Mouse (Mus musculus): ENCODE measurements at regions not wholly inside any gene's neighbourhood (a gene's known extent, or its start where the extent isn't known, plus 50 kb on each side); places are given as distances from the start of the nearest gene placed in this dataset.

DNA sequence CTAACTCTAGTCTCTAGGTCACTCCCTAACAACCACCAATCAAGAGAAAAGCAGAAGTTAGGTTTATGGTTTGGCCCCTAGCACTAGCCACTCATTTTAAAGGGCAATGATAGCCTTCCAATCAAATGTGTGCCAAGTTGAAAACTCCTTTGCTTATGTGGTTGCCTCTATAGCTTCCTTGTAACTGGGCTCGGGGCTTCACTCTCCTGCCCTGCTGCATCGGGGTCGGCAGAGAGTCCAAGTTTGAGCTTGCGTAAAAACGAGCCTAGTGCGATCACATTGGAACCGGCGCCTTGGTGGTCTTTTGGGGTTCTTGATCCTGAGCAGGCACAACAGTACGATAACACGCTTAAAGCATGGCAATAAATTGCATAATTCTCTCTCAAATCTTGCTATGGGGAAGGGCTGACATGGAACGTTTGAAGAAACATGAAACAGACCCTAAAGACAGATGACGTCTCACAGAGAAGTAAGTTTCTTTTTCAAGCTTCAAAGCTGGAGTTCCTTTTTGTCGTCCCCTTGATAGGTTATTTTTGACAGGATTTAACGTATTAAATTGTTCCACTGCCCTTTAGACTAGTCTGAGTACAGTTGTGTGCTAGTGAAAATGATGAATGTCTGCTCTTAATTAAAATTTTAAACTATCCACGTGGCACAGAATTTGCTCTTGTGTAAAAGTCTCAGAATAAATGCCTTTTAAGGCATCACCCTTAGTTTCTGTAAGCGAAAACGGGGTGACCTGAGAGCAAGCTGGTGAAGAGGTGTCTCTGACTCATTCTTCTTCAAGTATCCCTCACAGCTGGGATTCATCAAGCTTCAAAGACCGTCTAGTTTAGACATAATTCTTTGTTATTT, 52.0 kb downstream of the 4930426L09Rik start:
- H3K4me3 ChIP-seq = no peak overlapping the region
- H3K27me3 ChIP-seq (ENCODE audit: insufficient read depth, poor library complexity, severe bottlenecking) = no peaks in the 10 kb centered on the region
- WGBS = 76% methylated on average over 18 of the region's 18 CpGs
- H3K36me3 ChIP-seq = no peaks in the 10 kb centered on the region
- no peak for DNase-seq (ENCODE audit: low spot score)
- no peaks in the 10 kb centered on the region for H3K9me3 ChIP-seq
- H3K4me1 ChIP-seq = no peaks in the 10 kb centered on the region
- no peak overlapping the region for H3K27ac ChIP-seq

DNA sequence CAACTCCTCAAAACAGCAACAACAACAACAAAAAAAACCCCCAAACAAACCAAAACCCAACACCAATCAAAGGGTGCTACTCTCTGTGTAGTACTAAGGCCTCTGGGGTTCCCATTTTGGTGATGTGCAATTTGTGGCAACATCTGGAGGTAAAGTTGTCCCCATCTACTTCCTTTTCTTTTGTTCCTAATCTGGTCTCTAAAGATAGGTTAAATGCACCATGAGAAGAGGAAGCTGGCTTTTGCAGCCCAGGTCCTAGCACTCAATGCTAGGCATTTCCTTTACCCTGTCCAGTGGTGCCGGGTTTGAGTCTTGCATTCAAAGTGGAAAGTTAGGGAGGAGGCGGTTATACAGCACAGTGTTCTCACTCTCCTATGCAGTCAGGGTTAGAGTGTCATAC, 57.4 kb downstream of the 4930426L09Rik start:
- Histone ChIP-seq H3K36me3 (no peaks in the 10 kb centered on the region), H3K27ac (no peak overlapping the region), H3K4me3 (no peak overlapping the region), H3K4me1 (no peaks in the 10 kb centered on the region), H3K27me3 (ENCODE audit: insufficient read depth, poor library complexity, severe bottlenecking) (no peaks in the 10 kb centered on the region), H3K9me3 (no peaks in the 10 kb centered on the region)
- DNase-seq (ENCODE audit: low spot score) = no peak
- 68% methylated on average over 2 of the region's 2 CpGs for WGBS

DNA sequence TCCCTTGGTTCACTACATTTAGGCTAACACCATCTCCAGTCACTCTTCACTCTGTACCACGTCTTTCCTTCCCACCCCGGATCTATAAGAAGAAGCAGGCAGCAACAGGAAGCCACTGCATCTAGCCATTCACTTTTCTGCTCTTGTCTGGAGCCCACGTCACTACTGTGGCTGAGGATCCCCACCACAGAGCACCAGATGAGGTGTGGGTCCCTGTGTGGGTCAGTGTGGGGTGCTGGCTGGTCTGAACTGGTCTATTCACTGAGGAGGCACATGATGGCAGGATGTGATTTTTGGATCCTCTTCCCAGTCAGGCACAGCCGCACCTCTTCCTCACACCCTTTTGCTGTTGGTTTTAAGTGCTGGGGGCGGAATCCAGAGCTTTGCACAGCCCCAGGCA, 59.7 kb downstream of the 4930426L09Rik start:
- Histone ChIP-seq H3K4me1 (no peaks in the 10 kb centered on the region), H3K27me3 (ENCODE audit: insufficient read depth, poor library complexity, severe bottlenecking) (no peaks in the 10 kb centered on the region), H3K9me3 (no peaks in the 10 kb centered on the region), H3K4me3 (no peak overlapping the region), H3K27ac (no peak overlapping the region), H3K36me3 (no peaks in the 10 kb centered on the region)
- DNase-seq (ENCODE audit: low spot score) = peak; percentile 69
- WGBS = 68% methylated on average over 5 of the region's 5 CpGs

DNA sequence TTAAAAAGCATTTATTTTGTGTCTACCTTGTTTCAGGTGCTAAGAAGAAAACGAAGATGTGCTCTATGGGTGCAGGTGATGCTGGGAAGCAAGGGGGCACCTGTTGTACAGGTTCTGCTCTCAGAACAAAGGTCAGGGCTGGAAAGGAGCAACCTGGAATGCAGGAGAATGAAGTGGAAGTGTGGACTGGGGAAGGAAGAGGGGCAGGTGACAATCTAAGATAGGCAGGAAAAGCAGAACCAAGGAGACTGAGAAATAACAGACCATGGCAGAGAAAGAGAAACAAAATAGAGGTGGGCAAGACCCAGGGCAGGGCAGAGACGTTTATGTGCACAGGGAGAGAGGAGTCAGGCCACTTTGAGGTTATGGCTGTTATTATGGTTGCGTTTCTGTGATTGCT, 60.6 kb downstream of the 4930426L09Rik start:
- no peaks in the 10 kb centered on the region for H3K4me1 ChIP-seq
- no peaks in the 10 kb centered on the region for H3K36me3 ChIP-seq
- DNase-seq (ENCODE audit: low spot score) = peak; percentile 58
- H3K27me3 ChIP-seq (ENCODE audit: insufficient read depth, poor library complexity, severe bottlenecking) = no peaks in the 10 kb centered on the region
- 70% methylated on average over 3 of the region's 3 CpGs for WGBS
- H3K9me3 ChIP-seq = no peaks in the 10 kb centered on the region
- H3K27ac ChIP-seq = no peak overlapping the region
- H3K4me3 ChIP-seq = no peak overlapping the region

DNA sequence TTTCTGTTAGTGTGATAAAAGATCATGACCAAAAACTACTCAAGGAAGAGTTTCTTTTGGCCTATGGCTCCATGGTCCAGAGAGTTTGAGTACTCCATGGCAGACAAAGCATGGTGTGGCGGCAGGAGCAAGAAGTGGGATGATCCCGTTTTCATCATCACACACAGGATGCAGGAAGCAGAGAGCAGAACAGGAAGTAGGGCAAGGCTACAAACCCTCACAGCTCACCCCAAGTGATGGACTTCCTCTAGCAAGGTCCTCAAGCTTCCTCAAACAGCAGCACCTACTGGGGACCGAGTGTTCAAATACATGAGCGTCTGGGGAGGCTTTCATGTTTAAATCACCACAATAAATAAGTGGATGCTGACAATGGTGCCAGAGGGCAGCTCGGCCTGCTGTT, 61.1 kb downstream of the 4930426L09Rik start:
- peak; percentile 41 for DNase-seq (ENCODE audit: low spot score)
- no peak overlapping the region for H3K27ac ChIP-seq

DNA sequence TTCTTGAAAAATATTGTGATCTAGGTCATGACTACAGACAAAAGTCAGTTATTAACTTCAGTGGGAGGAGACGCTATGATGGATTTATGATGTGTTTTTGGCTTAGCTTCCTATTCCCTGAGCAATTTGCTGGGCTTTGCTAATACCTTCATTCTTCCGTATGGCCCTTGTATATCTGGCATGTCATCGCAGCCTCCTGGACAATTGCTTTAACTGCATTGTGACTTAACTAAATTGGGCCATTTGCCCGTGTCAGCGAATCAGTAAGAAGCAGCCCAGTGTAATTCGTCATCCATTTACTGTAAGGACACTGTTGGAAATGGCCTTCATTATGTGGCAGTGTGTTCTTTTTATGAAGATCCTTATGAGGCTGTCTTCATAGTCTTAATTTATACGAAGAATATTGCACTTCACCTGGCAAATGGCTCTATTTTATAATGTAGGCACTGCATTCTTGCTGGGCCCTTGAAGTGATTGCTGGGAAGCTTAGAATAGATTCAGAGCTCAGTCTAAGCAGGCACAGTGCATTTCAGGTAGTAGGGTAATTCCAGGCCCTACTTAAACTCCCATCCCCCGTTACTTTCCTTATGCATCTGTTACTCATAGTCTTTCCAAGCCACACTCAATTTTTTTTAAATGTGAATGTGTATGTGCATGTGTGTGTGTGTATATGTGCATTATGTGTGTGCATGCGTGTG, 62.2 kb downstream of the 4930426L09Rik start:
- H3K9me3 ChIP-seq = no peaks in the 10 kb centered on the region
- H3K27ac ChIP-seq = no peak overlapping the region
- no peaks in the 10 kb centered on the region for H3K27me3 ChIP-seq (ENCODE audit: insufficient read depth, poor library complexity, severe bottlenecking)
- no peaks in the 10 kb centered on the region for H3K36me3 ChIP-seq
- H3K4me3 ChIP-seq = no peak overlapping the region
- peak; percentile 27 for DNase-seq (ENCODE audit: low spot score)
- H3K4me1 ChIP-seq = no peaks in the 10 kb centered on the region
- WGBS = 86% methylated on average over 9 of the region's 9 CpGs

More for the DNA sequence above, 61.1 kb downstream of the 4930426L09Rik start:
- Histone ChIP-seq H3K4me1 (no peaks in the 10 kb centered on the region), H3K9me3 (no peaks in the 10 kb centered on the region), H3K4me3 (no peak overlapping the region), H3K27me3 (ENCODE audit: insufficient read depth, poor library complexity, severe bottlenecking) (no peaks in the 10 kb centered on the region), H3K36me3 (no peaks in the 10 kb centered on the region)
- 60% methylated on average over 5 of the region's 5 CpGs for WGBS

DNA sequence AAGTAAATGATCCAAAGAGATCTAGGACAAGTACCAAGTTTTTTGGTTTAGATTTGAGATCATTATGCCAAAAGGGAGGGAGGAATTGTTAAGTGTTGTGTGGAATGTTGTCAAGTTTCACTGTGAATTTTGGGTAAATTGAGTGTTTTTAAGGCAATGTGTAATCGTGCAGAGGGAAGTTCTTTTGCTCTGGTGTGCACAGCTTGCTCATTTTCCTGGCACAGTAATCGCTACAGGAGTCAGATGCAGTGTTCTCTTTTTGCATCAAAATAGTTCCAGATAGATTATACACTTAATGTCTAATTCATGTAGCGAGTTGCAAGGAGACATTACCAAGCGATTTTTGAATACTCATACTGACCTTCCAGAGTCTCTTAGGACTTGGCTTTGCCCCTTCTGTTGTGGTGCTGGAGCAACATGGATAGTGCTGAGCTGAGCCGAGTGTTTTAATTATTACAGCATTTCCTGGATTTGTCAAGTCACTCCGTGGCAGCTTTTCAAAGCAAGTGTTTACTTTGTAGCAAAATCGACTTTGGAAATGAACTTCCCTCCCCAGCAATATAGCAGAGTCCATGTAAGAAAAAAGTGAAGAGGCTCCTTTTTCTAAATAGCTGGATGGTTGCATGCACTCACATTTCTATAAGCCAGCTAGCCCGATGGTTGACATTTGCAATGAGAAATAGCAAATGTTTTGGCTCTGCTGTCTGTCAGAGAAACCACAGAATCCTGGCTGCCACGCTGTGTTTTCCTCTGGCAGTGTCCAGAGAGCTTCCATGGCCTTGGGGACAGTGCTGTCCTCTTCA, 66.6 kb downstream of the 4930426L09Rik start:
- H3K27ac ChIP-seq = no peak overlapping the region
- no peaks in the 10 kb centered on the region for H3K9me3 ChIP-seq
- WGBS = 58% methylated on average over 9 of the region's 9 CpGs
- no peaks in the 10 kb centered on the region for H3K36me3 ChIP-seq
- H3K4me1 ChIP-seq = no peaks in the 10 kb centered on the region
- no peak overlapping the region for H3K4me3 ChIP-seq
- DNase-seq (ENCODE audit: low spot score) = peak; percentile 16
- H3K27me3 ChIP-seq (ENCODE audit: insufficient read depth, poor library complexity, severe bottlenecking) = no peaks in the 10 kb centered on the region

DNA sequence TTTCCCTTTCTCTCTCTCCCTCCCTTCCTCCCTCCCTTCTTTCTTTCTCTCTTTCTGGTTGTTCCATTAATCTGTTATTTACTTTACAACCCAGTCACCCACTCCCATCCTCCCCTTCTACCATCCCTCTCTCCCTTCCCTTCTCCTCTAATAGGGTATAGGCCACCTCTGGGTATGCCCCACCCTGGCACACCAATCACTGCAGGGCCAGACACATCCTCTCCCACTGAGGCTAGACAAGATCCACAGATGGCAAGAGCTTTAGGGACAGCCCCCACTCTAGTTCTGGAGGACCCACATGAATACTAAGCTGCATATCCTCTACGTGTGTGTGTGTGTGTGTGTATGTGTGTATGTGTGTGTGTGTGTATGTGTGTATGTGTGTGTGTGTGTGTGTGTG, 67.4 kb downstream of the 4930426L09Rik start:
- H3K36me3 ChIP-seq = no peaks in the 10 kb centered on the region
- DNase-seq (ENCODE audit: low spot score) = peak; percentile 64
- H3K27me3 ChIP-seq (ENCODE audit: insufficient read depth, poor library complexity, severe bottlenecking) = no peaks in the 10 kb centered on the region
- H3K9me3 ChIP-seq = no peaks in the 10 kb centered on the region
- no peak overlapping the region for H3K27ac ChIP-seq
- H3K4me1 ChIP-seq = no peaks in the 10 kb centered on the region
- no peak overlapping the region for H3K4me3 ChIP-seq
- 78% methylated on average over 1 of the region's 1 CpGs for WGBS

DNA sequence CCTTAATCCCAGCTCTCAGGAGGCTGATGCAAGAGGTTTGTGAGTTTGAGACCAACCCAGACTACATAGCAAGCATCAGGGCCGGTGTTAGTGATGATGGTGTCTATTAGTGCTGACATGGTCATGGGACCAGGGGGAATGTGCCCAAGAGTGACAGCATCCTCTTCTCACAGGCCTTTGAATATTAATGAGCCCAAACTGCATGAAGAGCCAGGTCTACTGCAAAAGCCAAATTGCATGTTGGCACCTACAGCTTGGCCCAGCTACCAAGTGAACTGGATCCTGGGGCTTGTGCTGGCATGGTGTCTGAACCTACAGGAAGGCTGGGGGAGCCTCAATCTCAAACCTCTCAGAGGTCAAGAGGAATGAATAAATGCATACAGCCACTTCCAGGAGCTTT, 70.0 kb downstream of the 4930426L09Rik start:
- Histone ChIP-seq H3K4me1 (no peaks in the 10 kb centered on the region), H3K36me3 (no peaks in the 10 kb centered on the region), H3K27me3 (ENCODE audit: insufficient read depth, poor library complexity, severe bottlenecking) (no peaks in the 10 kb centered on the region), H3K4me3 (no peak overlapping the region), H3K9me3 (no peaks in the 10 kb centered on the region), H3K27ac (no peak overlapping the region)
- 100% methylated on average over 1 of the region's 1 CpGs for WGBS
- no peak for DNase-seq (ENCODE audit: low spot score)

DNA sequence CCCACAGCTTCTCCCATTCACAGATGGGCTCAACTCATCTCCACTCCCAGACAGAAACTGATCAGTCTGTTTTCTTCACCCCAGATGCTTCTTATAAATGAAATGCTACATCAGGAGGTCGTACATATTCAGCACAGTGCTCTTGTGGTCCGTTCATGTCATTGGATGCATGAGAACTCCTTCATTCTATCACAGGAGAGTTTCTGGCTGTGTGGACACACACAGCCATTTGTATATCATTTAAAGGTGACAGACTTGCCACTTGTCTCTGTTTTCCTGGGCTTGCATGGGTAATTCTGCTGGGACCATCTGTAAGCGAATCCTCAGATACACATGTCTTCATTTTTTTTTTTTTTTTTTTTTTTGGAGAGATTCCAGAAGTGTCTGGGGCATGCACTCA, 85.7 kb downstream of the 4930426L09Rik start:
- H3K4me3 ChIP-seq = no peak overlapping the region
- no peak overlapping the region for H3K27ac ChIP-seq
- WGBS = 75% methylated on average over 3 of the region's 3 CpGs

DNA sequence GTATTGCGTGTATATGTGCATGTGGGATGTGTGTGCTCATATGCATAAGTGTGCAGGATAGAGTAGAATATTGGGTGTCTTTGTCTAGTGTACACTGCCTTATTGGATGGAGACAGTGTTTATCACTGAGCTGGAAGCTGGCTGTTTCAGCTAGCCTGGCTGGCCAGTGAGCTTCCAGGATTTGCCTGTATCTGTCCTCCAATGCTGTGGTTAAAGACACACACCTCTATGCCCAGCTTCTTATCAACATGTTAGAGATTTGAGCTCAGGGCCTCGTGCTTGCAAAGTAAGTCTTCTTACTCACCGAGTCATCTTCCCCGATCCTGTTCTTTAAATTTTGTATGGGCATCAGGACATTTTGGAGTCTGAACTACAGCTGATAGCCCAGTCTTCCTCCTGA, 87.0 kb downstream of the 4930426L09Rik start:
- peak; percentile 22 for DNase-seq (ENCODE audit: low spot score)
- Histone ChIP-seq H3K9me3 (no peaks in the 10 kb centered on the region), H3K4me3 (no peak overlapping the region), H3K36me3 (no peaks in the 10 kb centered on the region), H3K4me1 (no peaks in the 10 kb centered on the region), H3K27me3 (ENCODE audit: insufficient read depth, poor library complexity, severe bottlenecking) (no peaks in the 10 kb centered on the region), H3K27ac (no peak overlapping the region)
- 55% methylated on average over 4 of the region's 4 CpGs for WGBS

More for the DNA sequence above, 85.7 kb downstream of the 4930426L09Rik start:
- H3K9me3 ChIP-seq = no peaks in the 10 kb centered on the region
- DNase-seq (ENCODE audit: low spot score) = no peak
- no peaks in the 10 kb centered on the region for H3K36me3 ChIP-seq
- no peaks in the 10 kb centered on the region for H3K27me3 ChIP-seq (ENCODE audit: insufficient read depth, poor library complexity, severe bottlenecking)
- H3K4me1 ChIP-seq = no peaks in the 10 kb centered on the region

DNA sequence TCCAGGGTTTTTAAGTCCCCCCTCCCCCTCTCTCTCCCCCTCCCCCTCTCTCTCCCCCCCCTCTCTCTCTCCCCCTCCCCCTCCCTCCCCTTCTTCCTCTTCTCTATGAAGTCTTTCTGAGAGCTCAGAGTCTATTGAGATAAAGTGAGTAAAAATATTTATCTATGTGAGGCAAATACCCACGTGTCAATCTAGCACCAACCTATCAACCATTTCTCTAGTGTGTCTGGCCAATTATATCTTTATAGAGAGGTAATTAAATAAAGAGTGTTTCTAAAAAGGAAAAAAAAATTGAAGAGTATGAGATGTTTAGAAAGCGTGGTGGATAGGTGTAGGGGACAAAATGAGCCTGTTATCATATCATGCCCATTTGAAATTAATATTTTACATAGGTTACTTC, 88.0 kb downstream of the 4930426L09Rik start:
- Histone ChIP-seq H3K36me3 (no peaks in the 10 kb centered on the region), H3K4me1 (no peaks in the 10 kb centered on the region), H3K9me3 (no peaks in the 10 kb centered on the region), H3K27ac (no peak overlapping the region), H3K27me3 (ENCODE audit: insufficient read depth, poor library complexity, severe bottlenecking) (no peaks in the 10 kb centered on the region), H3K4me3 (no peak overlapping the region)
- DNase-seq (ENCODE audit: low spot score) = no peak
- 55% methylated on average over 2 of the region's 2 CpGs for WGBS

DNA sequence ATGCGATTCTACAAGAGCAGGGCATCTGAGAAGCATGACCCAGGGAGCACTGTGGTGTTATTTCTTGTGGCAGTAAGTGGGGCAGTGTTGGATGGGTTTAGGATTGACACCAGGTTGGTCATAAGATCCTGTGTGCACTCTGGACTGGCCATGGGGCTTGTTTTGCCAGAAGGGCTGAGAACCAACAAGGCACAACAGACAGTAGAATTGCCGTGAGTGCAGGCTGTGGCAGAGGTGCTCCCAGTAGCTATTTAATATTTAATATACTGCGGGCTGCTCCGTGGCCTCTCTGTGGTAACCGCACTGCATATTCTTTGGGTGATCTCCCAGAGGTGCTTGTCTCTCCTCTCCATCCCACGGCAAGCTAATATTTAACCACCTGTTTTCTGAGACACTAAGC, 88.5 kb downstream of the 4930426L09Rik start:
- no peak for DNase-seq (ENCODE audit: low spot score)
- no peaks in the 10 kb centered on the region for H3K27me3 ChIP-seq (ENCODE audit: insufficient read depth, poor library complexity, severe bottlenecking)
- H3K4me3 ChIP-seq = no peak overlapping the region
- no peaks in the 10 kb centered on the region for H3K4me1 ChIP-seq
- no peaks in the 10 kb centered on the region for H3K36me3 ChIP-seq
- WGBS = 86% methylated on average over 6 of the region's 6 CpGs
- no peaks in the 10 kb centered on the region for H3K9me3 ChIP-seq
- no peak overlapping the region for H3K27ac ChIP-seq
